Mouse (Mus musculus): ENCODE data around the gene Rbm19. TPM values are rescaled to one million over a fixed set of nuclear protein-coding genes. Genes with fewer than 3 reads are reported as not detected.

The Rbm19 gene
- polyA plus RNA-seq, 1 experiment from 2014 or later = 15.6 TPM

DNA sequence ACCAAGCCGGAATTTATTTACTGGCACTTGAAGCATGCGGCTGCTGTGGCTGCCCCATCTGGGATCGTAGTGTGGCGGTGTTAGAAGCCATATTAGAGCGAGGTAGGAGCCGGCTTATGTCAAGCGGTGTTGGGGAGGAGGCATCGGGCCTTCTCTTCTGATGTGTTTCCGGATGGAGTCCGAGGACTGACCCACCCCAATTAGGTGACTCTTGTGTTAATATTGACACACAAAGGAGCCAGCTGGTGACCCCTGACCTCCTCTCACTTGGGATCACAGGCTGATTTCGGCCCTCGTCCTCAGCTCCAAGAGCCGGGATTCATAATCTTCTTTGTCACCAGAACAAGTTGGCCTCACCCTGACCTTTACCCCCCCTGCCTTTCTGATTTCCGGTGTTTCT, 109.1 kb downstream of the Rbm19 start:
- Histone ChIP-seq H3K9ac (ENCODE audit: low read length) (no peak overlapping the region), H3K9me3 (ENCODE audit: control insufficient read depth, low read length) (no peaks in the 10 kb centered on the region), H3K27ac (replicated peaks in 1 of 2; ENCODE audit: control insufficient read depth in 1 of 2, insufficient read depth in 1 of 2, low read depth in 2 of 2, low read length in 2 of 2) (no peak overlapping the region), H3K4me3 (ENCODE audit: control insufficient read depth in 1 of 2, insufficient read depth in 1 of 2, low read depth in 1 of 2, low read length in 2 of 2) (no peak overlapping the region), H3K4me2 (ENCODE audit: low read length) (no peak overlapping the region), H3K27me3 (ENCODE audit: control insufficient read depth, insufficient read depth, low read length) (peaks cover 22% of the 10 kb centered on the region), H3K36me3 (ENCODE audit: control insufficient read depth, insufficient read depth, low read length) (no peaks in the 10 kb centered on the region), H3K4me1 (ENCODE audit: control insufficient read depth in 2 of 2, insufficient read depth in 2 of 2, low read length in 2 of 2) (no peaks in the 10 kb centered on the region)
- no peak for ATAC-seq (ENCODE audit: insufficient number of reproducible peaks, insufficient read depth, low FRiP score, low read depth)
- 68% methylated on average over 14 of the region's 14 CpGs for WGBS

DNA sequence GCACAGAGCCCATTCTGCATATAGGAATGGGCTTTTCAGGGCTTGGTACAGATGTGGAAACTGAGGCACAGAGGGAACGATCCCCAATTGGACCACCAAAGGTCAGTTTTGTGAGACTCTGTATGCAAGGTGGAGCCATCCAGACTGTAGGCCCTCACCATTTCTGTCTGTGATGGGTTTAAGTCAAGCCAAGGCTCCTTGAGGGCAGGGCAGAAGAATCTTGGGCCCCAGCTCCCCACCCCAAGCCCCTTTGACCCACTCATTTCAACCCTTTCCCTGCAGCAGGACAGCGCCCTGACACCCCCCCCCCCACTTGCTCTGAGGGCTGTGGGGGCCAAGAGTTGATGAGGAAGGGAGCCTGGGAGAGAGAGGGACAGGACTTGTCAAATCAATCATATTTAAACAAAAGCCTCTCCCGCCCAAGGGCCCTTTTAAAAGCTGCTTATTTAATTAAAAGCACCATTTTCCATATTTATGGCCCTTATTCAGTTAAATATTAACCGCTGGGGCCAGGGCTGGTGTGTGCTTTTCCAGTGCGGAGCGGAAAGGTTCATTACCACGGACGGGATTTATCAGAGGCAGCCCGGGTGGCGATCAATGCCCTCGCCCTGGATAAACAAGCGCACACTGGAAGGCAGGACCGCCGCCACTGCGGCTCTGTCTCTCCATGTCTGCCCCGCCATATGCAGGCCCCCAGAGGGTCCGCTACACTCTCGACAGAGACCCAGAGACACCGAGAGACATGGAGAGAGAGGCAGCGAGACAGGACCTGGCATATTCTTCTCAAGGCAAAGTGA, 112.5 kb downstream of the Rbm19 start:
- no peak overlapping the region for H3K9ac ChIP-seq (ENCODE audit: low read length)
- H3K4me1 ChIP-seq (ENCODE audit: control insufficient read depth in 2 of 2, insufficient read depth in 2 of 2, low read length in 2 of 2) = no peaks in the 10 kb centered on the region
- ATAC-seq (ENCODE audit: insufficient number of reproducible peaks, insufficient read depth, low FRiP score, low read depth) = no peak
- 52% methylated on average over 20 of the region's 20 CpGs for WGBS
- no peaks in the 10 kb centered on the region for H3K9me3 ChIP-seq (ENCODE audit: control insufficient read depth, low read length)
- no peak overlapping the region for H3K27ac ChIP-seq (replicated peaks in 1 of 2; ENCODE audit: control insufficient read depth in 1 of 2, insufficient read depth in 1 of 2, low read depth in 2 of 2, low read length in 2 of 2)
- no peak overlapping the region for H3K4me3 ChIP-seq (ENCODE audit: control insufficient read depth in 1 of 2, insufficient read depth in 1 of 2, low read depth in 1 of 2, low read length in 2 of 2)
- no peaks in the 10 kb centered on the region for H3K36me3 ChIP-seq (ENCODE audit: control insufficient read depth, insufficient read depth, low read length)
- peaks cover 21% of the 10 kb centered on the region for H3K27me3 ChIP-seq (ENCODE audit: control insufficient read depth, insufficient read depth, low read length)
- no peak overlapping the region for H3K4me2 ChIP-seq (ENCODE audit: low read length)

DNA sequence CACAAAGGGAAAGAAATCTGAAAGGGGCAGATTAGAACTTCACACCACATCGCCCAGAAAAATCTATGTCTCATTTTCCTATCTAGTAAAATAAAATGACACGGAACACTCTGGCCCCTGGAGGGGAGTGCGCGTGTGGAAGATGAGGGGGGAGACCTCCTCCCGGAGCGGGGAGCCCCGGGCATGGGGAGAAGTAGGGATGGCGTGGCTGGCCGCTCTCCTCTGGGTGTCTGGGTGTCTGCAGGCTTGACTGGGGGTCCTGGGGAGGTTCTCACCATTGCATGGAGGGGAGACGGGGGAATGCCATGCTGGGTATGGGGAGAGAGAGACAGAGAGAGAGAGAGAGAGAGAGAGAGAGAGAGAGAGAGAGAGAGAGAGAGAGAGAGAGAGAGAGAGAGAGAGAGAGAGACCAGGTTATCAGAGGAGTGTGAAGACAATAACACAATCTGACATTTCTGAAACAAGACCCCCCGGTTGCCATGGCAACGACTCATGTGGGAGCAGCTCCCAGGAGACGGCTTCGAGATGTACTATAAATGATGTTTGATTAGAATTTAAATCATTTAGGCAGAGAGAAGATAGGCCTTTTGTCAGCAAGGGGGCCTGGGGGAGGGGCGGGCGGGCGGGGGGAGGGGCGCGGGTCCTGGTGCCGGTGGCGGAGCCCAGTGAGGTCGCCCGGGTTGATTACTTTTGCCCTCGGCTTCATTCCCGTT, 115.3 kb downstream of the Rbm19 start:
- no peak overlapping the region for H3K4me3 ChIP-seq (ENCODE audit: control insufficient read depth in 1 of 2, insufficient read depth in 1 of 2, low read depth in 1 of 2, low read length in 2 of 2)
- H3K4me1 ChIP-seq (ENCODE audit: control insufficient read depth in 2 of 2, insufficient read depth in 2 of 2, low read length in 2 of 2) = no peaks in the 10 kb centered on the region
- no peak overlapping the region for H3K27ac ChIP-seq (replicated peaks in 1 of 2; ENCODE audit: control insufficient read depth in 1 of 2, insufficient read depth in 1 of 2, low read depth in 2 of 2, low read length in 2 of 2)
- H3K4me2 ChIP-seq (ENCODE audit: low read length) = no peak overlapping the region
- 5% methylated on average over 25 of the region's 25 CpGs for WGBS
- ATAC-seq (ENCODE audit: insufficient number of reproducible peaks, insufficient read depth, low FRiP score, low read depth) = no peak
- H3K27me3 ChIP-seq (ENCODE audit: control insufficient read depth, insufficient read depth, low read length) = peaks cover 21% of the 10 kb centered on the region
- H3K9me3 ChIP-seq (ENCODE audit: control insufficient read depth, low read length) = no peaks in the 10 kb centered on the region
- no peak overlapping the region for H3K9ac ChIP-seq (ENCODE audit: low read length)
- H3K36me3 ChIP-seq (ENCODE audit: control insufficient read depth, insufficient read depth, low read length) = no peaks in the 10 kb centered on the region

DNA sequence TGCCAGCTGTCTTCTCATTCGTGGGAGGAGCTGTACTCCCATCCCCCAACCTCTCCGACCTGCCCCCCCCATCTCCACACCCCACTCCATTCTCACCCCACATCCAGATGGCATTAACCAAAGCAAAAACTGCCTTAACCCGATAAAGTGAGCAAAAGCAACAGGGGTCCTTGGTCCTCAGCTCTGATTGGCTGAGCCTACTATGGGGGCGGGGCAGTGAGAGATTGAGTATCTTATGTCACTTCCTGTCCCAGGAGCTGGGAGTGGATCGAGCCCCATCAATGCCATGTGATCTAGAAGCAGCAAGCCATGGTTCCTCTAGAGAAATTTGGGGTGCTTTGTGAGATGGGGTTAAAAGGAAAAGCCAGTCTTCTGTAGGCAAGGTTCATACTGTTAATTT, 118.9 kb downstream of the Rbm19 start:
- Histone ChIP-seq H3K9ac (ENCODE audit: low read length) (no peak overlapping the region), H3K4me2 (ENCODE audit: low read length) (no peak overlapping the region), H3K9me3 (ENCODE audit: control insufficient read depth, low read length) (no peaks in the 10 kb centered on the region), H3K36me3 (ENCODE audit: control insufficient read depth, insufficient read depth, low read length) (no peaks in the 10 kb centered on the region), H3K27me3 (ENCODE audit: control insufficient read depth, insufficient read depth, low read length) (peaks cover 15% of the 10 kb centered on the region), H3K4me1 (ENCODE audit: control insufficient read depth in 2 of 2, insufficient read depth in 2 of 2, low read length in 2 of 2) (no peaks in the 10 kb centered on the region), H3K27ac (replicated peaks in 1 of 2; ENCODE audit: control insufficient read depth in 1 of 2, insufficient read depth in 1 of 2, low read depth in 2 of 2, low read length in 2 of 2) (no peak overlapping the region), H3K4me3 (ENCODE audit: control insufficient read depth in 1 of 2, insufficient read depth in 1 of 2, low read depth in 1 of 2, low read length in 2 of 2) (no peak overlapping the region)
- WGBS = 46% methylated on average over 5 of the region's 5 CpGs
- no peak for ATAC-seq (ENCODE audit: insufficient number of reproducible peaks, insufficient read depth, low FRiP score, low read depth)

DNA sequence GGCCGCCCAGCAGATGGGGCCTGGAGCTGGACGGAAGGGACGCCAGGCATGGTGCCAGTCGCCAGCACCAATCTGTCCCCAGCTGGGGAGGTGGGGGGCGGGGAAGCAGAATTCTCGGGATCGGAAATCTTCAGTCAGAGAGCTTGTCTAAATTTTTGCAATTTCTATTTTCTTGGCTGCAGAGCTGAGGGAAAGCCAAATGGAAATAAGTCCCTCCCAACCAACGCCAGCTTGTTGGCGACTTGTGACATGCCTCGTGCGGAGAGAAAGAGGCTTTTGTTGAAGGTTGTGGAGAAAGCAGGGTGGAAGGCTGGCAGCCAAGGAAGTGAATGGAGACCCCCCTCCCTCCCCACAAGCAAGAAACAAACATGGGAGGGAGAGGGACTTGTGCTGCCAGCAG, 119.3 kb downstream of the Rbm19 start:
- 63% methylated on average over 11 of the region's 11 CpGs for WGBS
- H3K27me3 ChIP-seq (ENCODE audit: control insufficient read depth, insufficient read depth, low read length) = peaks cover 10% of the 10 kb centered on the region

DNA sequence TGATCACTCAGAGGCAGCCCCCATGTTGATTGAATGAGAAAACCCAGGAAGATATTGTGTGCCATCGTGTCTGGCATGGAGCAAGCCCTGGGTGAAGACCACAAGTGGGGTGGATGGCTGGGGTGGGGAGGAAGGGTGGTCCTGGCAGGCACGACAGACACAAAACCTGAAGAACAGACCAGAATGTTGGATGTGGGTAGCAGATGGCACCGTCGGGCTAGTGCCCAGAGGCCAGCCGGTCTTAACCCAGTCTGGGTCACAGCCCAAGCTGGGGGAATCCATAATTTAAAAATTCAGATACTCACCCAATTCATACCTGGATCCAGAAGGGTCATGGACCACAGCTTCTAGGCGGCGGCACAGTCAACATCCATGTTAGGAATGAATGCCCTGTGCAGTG, 123.8 kb downstream of the Rbm19 start:
- no peak overlapping the region for H3K4me3 ChIP-seq (ENCODE audit: control insufficient read depth in 1 of 2, insufficient read depth in 1 of 2, low read depth in 1 of 2, low read length in 2 of 2)
- WGBS = 79% methylated on average over 7 of the region's 7 CpGs
- ATAC-seq (ENCODE audit: insufficient number of reproducible peaks, insufficient read depth, low FRiP score, low read depth) = no peak

More for the DNA sequence above, 119.3 kb downstream of the Rbm19 start:
- Histone ChIP-seq H3K9me3 (ENCODE audit: control insufficient read depth, low read length) (no peaks in the 10 kb centered on the region), H3K9ac (ENCODE audit: low read length) (no peak overlapping the region), H3K4me1 (ENCODE audit: control insufficient read depth in 2 of 2, insufficient read depth in 2 of 2, low read length in 2 of 2) (no peaks in the 10 kb centered on the region), H3K4me2 (ENCODE audit: low read length) (no peak overlapping the region), H3K36me3 (ENCODE audit: control insufficient read depth, insufficient read depth, low read length) (no peaks in the 10 kb centered on the region), H3K27ac (replicated peaks in 1 of 2; ENCODE audit: control insufficient read depth in 1 of 2, insufficient read depth in 1 of 2, low read depth in 2 of 2, low read length in 2 of 2) (no peak overlapping the region), H3K4me3 (ENCODE audit: control insufficient read depth in 1 of 2, insufficient read depth in 1 of 2, low read depth in 1 of 2, low read length in 2 of 2) (no peak overlapping the region)
- ATAC-seq (ENCODE audit: insufficient number of reproducible peaks, insufficient read depth, low FRiP score, low read depth) = no peak

DNA sequence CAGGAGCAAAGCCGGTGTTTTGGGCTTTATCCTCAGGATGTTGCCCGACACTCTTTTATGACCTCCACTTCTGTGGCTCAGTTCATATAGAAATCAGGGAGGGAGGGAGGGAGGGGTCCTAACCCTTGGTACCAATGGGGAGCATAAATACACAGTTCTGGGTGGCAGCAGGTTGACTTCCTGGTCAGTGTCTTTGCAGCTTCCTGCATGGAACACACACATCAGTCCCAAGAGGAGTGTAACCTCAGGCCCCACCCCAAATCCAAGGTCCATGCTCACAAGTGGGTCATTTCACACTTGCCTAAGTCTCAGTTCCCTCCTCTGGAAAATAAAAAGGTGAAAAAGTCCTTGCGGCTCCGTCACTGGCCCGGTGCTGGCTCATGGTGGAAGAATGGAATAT, 129.1 kb downstream of the Rbm19 start:
- H3K9me3 ChIP-seq (ENCODE audit: control insufficient read depth, low read length) = no peaks in the 10 kb centered on the region
- no peak overlapping the region for H3K27ac ChIP-seq (replicated peaks in 1 of 2; ENCODE audit: control insufficient read depth in 1 of 2, insufficient read depth in 1 of 2, low read depth in 2 of 2, low read length in 2 of 2)
- no peaks in the 10 kb centered on the region for H3K4me1 ChIP-seq (ENCODE audit: control insufficient read depth in 2 of 2, insufficient read depth in 2 of 2, low read length in 2 of 2)
- no peak overlapping the region for H3K9ac ChIP-seq (ENCODE audit: low read length)
- H3K36me3 ChIP-seq (ENCODE audit: control insufficient read depth, insufficient read depth, low read length) = no peaks in the 10 kb centered on the region
- no peak for ATAC-seq (ENCODE audit: insufficient number of reproducible peaks, insufficient read depth, low FRiP score, low read depth)
- H3K4me3 ChIP-seq (ENCODE audit: control insufficient read depth in 1 of 2, insufficient read depth in 1 of 2, low read depth in 1 of 2, low read length in 2 of 2) = no peak overlapping the region
- 34% methylated on average over 3 of the region's 5 CpGs for WGBS
- H3K27me3 ChIP-seq (ENCODE audit: control insufficient read depth, insufficient read depth, low read length) = peaks cover 62% of the 10 kb centered on the region
- no peak overlapping the region for H3K4me2 ChIP-seq (ENCODE audit: low read length)

More for the DNA sequence above, 123.8 kb downstream of the Rbm19 start:
- Histone ChIP-seq H3K4me2 (ENCODE audit: low read length) (no peak overlapping the region), H3K9ac (ENCODE audit: low read length) (no peak overlapping the region), H3K36me3 (ENCODE audit: control insufficient read depth, insufficient read depth, low read length) (no peaks in the 10 kb centered on the region), H3K27me3 (ENCODE audit: control insufficient read depth, insufficient read depth, low read length) (peaks cover 33% of the 10 kb centered on the region), H3K4me1 (ENCODE audit: control insufficient read depth in 2 of 2, insufficient read depth in 2 of 2, low read length in 2 of 2) (no peaks in the 10 kb centered on the region), H3K9me3 (ENCODE audit: control insufficient read depth, low read length) (no peaks in the 10 kb centered on the region), H3K27ac (replicated peaks in 1 of 2; ENCODE audit: control insufficient read depth in 1 of 2, insufficient read depth in 1 of 2, low read depth in 2 of 2, low read length in 2 of 2) (no peak overlapping the region)
